ENCODE assay signal across 8 mouse cellular contexts in the genomic region with DNA sequence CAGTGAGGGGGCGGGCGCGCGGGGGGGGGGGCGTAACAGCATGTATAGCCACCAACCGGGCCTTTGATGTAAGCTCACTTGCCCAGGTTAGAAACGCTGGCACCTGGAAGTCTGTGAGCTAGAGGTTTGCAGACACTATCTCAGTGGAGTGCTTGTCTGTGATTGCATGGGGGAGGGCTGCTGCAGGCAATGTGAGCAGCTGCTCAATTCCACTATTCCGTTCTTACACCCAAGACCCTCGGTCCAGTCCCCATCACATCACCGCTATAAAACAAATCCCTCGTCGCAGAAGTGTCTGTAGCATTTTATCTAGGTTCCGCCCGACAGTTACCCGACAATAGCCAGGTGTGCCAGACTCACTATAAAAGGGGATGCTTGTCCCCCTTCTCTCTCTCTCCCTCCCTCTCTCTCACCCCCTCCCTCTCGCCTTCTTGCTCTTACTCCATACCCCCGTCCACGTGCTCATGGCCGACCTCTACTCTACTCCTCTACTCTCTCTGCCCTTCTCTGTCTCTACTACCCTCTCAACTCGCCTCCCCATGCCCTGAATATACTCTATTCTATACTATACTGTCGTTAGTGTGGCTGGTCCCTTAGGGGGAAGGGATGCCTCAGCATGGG.
DNase-seq lines count a peak whose midpoint lies in the region; ATAC-seq and TF ChIP-seq lines count a peak whose summit lies in the region.

No protein-coding gene starts in this region.

- TF ChIP-seq EP300 in stomach, postnatal 0 days (optimal IDR thresholded peaks at IDR 0.05), result no peak

- TF ChIP-seq POLR2A in testis, adult 2 months (IDR thresholded peaks at IDR 0.05; ENCODE audit: control insufficient read depth, low read depth, low read length), result no peak

- DNase-seq in cerebellum, adult 11 months, result peak; percentile 14
- no peak for DNase-seq in testis, postnatal 10 days (ENCODE audit: low spot score)
- DNase-seq in stomach, postnatal 0 days (ENCODE audit: low spot score), result peak; percentile 21

- peak overlapping the region; percentile 78 for H3K4me3 ChIP-seq in testis, adult 2 months (ENCODE audit: control insufficient read depth, low read depth, low read length)
- H3K4me3 ChIP-seq in hindbrain, embryonic 12.5 days, result peak overlapping the region; percentile 28; the same call in 1 of the 2 replicates
- peak overlapping the region; percentile 47; the same call in 1 of the 2 replicates for H3K4me3 ChIP-seq in liver, embryonic 15.5 days (replicated peaks)
- H3K4me3 ChIP-seq in stomach, postnatal 0 days (ENCODE audit: low read depth, low read length), result peak overlapping the region; percentile 45

- ATAC-seq in cerebellum, adult (ENCODE audit: insufficient number of reproducible peaks, low FRiP score, low TSS enrichment), result no peak
- ATAC-seq in hindbrain, embryonic 12.5 days (ENCODE audit: low FRiP score), result peak; percentile 67
- 0 out of 2 replicates have a peak, but pooled peaks have one; percentile 27 for ATAC-seq in liver, embryonic 15.5 days (ENCODE audit: insufficient read depth)
- no peak for ATAC-seq in stomach, postnatal 0 days (ENCODE audit: low FRiP score, low TSS enrichment)
- no peak for ATAC-seq in erythroid progenitor cell, adult 5-6 weeks (replicated peaks; ENCODE audit: low FRiP score, poor library complexity, severe bottlenecking)

- peak overlapping the region; percentile 65 for H3K27ac ChIP-seq in testis, adult 2 months (ENCODE audit: control insufficient read depth, insufficient read depth, low read depth, low read length)
- peak overlapping the region; percentile 93 for H3K27ac ChIP-seq in hindbrain, embryonic 12.5 days
- H3K27ac ChIP-seq in liver, embryonic 15.5 days (replicated peaks), result peak overlapping the region; percentile 51; the same call in 1 of the 2 replicates
- H3K27ac ChIP-seq in stomach, postnatal 0 days (replicated peaks), result peak overlapping the region; percentile 30

- no peak for TF ChIP-seq CTCF in testis, adult 2 months (IDR thresholded peaks at IDR 0.05; ENCODE audit: control insufficient read depth, insufficient read depth, insufficient replicate concordance, low read depth, low read length)
- TF ChIP-seq CTCF in stomach, postnatal 0 days (IDR thresholded peaks at IDR 0.05; ENCODE audit: low read depth), result no peak

- no peaks in the 10 kb centered on the region for H3K9me3 ChIP-seq in hindbrain, embryonic 12.5 days (replicated peaks)
- H3K9me3 ChIP-seq in liver, embryonic 15.5 days (replicated peaks), result no peaks in the 10 kb centered on the region
- no peaks in the 10 kb centered on the region for H3K9me3 ChIP-seq in stomach, postnatal 0 days (ENCODE audit: control insufficient read depth, low read length)

- 12% methylated on average over 20 of the region's 21 CpGs for WGBS in hindbrain, embryonic 12.5 days
- WGBS in liver, embryonic 15.5 days (ENCODE audit: insufficient replicate concordance), result 22% methylated on average over 21 of the region's 21 CpGs
- 13% methylated on average over 17 of the region's 21 CpGs for WGBS in stomach, postnatal 0 days

- H3K27me3 ChIP-seq in testis, adult 2 months (ENCODE audit: control insufficient read depth, insufficient read depth, low read length), result no peaks in the 10 kb centered on the region
- peaks cover 40% of the 10 kb centered on the region for H3K27me3 ChIP-seq in hindbrain, embryonic 12.5 days
- peaks cover 26% of the 10 kb centered on the region for H3K27me3 ChIP-seq in liver, embryonic 15.5 days
- H3K27me3 ChIP-seq in stomach, postnatal 0 days (ENCODE audit: control insufficient read depth, insufficient read depth, low read length), result no peaks in the 10 kb centered on the region

- peak overlapping the region; percentile 47 for H3K9ac ChIP-seq in hindbrain, embryonic 12.5 days
- no peak overlapping the region for H3K9ac ChIP-seq in liver, embryonic 15.5 days
- no peak overlapping the region for H3K9ac ChIP-seq in stomach, postnatal 0 days (ENCODE audit: low read length)

- H3K36me3 ChIP-seq in testis, adult 2 months (ENCODE audit: control insufficient read depth, insufficient read depth, low read length), result no peaks in the 10 kb centered on the region
- H3K36me3 ChIP-seq in hindbrain, embryonic 12.5 days, result no peaks in the 10 kb centered on the region
- no peaks in the 10 kb centered on the region for H3K36me3 ChIP-seq in liver, embryonic 15.5 days (replicated peaks)
- H3K36me3 ChIP-seq in stomach, postnatal 0 days (ENCODE audit: control insufficient read depth, insufficient read depth, low read length), result no peaks in the 10 kb centered on the region

- H3K4me1 ChIP-seq in testis, adult 2 months (ENCODE audit: control insufficient read depth, insufficient read depth, low read length), result peaks cover 12% of the 10 kb centered on the region
- H3K4me1 ChIP-seq in hindbrain, embryonic 12.5 days, result peaks cover 8% of the 10 kb centered on the region; the same call in 1 of the 2 replicates
- no peaks in the 10 kb centered on the region for H3K4me1 ChIP-seq in liver, embryonic 15.5 days (replicated peaks)
- no peaks in the 10 kb centered on the region for H3K4me1 ChIP-seq in stomach, postnatal 0 days (replicated peaks; ENCODE audit: control insufficient read depth, insufficient read depth)

- H3K4me2 ChIP-seq in hindbrain, embryonic 12.5 days (replicated peaks), result peak overlapping the region; percentile 52
- H3K4me2 ChIP-seq in liver, embryonic 15.5 days, result peak overlapping the region; percentile 63
- H3K4me2 ChIP-seq in stomach, postnatal 0 days (replicated peaks; ENCODE audit: low read depth), result peak overlapping the region; percentile 58

Comparison
In these comparisons a context has a peak if more than half of its experiments do, and no peak if none do; other contexts are left out.
1. ATAC-seq: peak in hindbrain, embryonic 12.5 days (single experiment) and liver, embryonic 15.5 days (single experiment); none in cerebellum, adult (single experiment), stomach, postnatal 0 days (single experiment) and erythroid progenitor cell, adult 5-6 weeks (single experiment).
2. H3K27ac ChIP-seq: peak in every context shown above with its lines; median percentile 93 in hindbrain, embryonic 12.5 days; 65 in testis, adult 2 months; 51 in liver, embryonic 15.5 days; 30 in stomach, postnatal 0 days.
3. H3K4me3 ChIP-seq: peak in every context shown above with its lines; median percentile 78 in testis, adult 2 months; 47 in liver, embryonic 15.5 days; 45 in stomach, postnatal 0 days; 28 in hindbrain, embryonic 12.5 days.
4. Peak in every context shown above with its lines, with median percentiles within 50 percentile points of each other: H3K4me2 ChIP-seq.